Mouse (Mus musculus) right cerebral cortex, postnatal 10 days (tissue): Measurements from ENCODE around the gene Cmklr1.

ENCODE experiments used
- DNase-seq, 2 experiments: peaks; one replicate each; pipeline ENCODE4 v3.0.0; 2021; ENCODE audit warnings: low spot score in 2 of 2

The Cmklr1 gene

DNA sequence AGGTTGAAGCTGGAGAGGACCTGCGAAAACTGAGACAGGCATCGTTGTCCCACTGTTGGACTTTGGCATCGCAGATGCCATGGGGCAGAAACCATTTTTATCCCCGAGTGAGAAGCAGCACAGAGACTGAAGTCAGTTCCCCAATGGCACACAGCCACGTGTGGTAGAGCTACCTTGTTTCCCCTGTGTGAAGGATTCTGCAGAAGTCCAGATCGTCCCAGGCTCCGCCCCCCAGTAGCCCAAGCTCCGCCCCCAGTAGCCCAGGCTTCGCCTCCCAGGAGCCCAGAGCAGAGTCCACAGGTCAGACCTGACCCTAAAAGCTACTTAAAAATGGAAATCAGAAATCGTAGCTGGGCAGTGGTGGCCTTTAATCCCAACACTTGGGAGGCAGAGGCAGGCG lies 4.0 kb upstream of the Cmklr1 start:
- no peak for DNase-seq

DNA sequence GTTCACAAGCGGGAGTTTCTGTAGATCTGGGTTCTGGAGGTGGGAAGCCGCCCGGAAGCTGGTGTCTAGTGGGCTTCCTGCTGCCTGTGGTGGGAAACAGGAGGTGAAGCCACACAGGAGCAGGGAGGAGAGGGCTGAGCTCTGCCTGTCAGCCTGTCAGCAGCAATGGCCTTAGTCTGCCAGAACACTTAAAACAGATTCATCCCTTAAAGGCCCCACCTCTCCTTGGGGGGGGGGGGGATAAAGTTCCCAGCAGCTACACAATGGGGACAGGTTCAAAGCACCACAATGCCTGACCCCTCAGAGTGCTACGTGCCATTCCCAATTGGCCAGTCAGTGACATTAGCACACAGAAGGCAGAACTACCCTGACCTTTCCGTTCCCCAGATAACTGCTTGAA lies 2.0 kb upstream of the Cmklr1 start:
- DNase-seq, result no peak

DNA sequence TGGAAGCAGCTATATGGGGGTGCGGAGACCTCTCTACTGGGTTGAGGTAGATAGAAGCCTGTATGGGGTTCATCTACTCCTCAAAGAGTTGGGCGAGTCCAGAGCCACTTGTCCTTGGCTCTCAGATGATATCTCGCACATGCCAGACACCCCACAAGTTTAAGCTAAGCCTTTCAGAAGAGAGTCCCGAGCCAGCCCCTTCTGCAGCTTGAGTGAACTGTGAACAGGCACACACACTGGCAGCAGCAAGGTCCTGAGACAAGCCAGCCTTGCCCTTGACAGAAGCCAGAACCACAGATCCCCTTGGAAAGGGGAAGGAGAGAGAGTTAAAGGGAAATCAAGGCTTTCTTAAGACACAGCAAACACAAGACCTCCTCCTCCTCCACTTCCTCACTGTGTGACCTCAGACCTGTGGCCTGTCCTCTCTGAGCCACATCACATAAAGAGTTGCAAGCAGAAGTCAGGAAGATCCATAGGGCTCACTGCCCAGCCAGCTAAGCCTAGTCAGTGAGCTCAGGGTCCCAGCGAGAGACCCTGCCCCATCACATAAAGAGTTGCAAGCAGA lies 1.5 kb downstream of the Cmklr1 start:
- no peak for DNase-seq

DNA sequence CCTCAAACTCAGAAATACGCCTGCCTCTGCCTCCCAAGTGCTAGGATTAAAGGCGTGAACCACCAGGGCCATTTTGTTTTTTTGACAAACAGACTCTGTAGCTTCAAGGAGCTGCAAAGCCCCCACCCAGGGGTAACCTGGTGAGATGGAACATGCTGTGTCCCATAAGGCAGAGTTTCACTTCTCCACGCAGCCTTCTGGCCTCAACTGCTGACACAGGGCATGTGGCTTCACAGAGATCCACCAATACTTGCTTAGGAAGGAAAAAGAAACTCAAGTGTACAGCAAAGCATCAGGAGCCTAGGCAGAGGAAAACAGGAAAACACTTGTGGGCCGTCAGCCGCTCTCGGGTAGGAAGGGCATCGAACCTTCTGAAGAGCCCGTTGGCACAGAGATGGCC lies 3.1 kb downstream of the Cmklr1 start:
- DNase-seq, result peak in 1 of 2 experiments; percentile 61

DNA sequence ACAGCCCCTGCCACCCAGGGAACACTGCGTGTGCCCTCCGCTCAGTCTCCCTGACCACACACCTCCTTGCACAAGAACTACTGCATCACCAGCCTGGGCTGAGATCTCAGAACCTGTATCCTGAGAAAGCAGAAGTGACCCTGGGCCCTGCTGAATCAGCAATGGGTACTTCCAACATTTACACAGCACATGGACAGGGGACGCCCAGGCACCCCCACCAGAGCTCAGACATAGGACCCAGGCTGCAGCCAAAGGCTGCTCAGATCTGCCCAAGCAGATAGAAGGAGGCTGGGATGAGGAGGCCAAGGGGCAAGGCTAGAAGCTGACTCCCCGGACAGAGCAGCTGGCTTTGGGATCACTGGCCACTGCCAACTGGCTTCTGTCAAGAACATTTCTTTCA lies 5.7 kb downstream of the Cmklr1 start:
- DNase-seq, result peak; percentile 65 to 77

DNA sequence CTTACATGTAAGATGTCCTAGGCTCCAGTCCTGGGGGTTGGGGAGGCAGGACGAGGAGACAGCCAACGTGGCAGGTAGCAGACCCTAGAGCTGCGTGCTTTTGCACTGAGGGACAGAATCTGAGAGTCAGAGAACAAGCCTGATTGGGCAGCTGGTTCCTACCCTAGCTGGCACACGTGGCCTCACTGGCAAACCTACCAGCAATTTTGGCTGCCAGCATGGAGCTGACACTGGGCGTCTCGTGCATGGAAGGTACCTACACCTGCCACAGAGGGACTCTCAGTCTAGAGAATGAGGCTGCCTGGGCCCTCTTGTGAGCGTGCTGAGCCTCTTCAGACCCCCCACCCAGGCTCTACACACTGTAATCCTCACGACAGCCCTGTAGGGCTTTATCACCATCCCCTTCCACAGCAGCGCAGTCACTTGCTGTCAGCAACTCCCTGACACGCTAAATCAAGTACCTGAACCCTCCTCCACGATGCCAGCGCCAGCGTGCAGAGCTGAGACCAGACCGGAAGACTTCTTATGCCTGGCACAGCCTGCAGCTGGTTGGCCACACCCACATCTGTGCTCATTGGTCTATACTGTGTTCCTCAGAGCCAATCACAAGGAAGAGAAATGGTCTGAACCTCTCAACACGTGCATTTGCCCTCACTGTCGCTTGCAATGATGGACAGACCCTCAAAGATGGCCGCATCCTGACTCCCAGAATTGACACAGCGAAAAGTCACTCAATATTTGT lies 6.9 kb downstream of the Cmklr1 start:
- DNase-seq, result peak; percentile 77 to 88

DNA sequence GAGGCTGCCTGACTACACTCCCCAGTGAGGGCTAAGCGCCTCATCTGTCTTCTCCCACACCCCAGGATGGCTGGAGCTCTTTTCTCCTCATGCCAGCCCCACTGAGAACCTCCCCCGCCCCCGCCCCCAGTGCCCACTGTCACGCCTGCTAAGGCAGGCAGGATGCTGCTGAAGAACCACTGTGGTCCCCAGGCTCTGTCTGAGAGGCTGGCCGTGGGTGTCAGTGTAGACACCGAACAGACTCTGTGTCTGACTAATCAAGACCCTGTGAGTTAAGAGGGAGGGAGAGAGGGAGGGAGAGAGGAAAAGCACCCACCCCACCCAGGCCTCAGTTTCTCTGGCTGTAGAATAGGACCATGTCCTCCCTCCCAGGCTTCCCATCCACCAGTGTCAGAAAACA lies 9.2 kb downstream of the Cmklr1 start:
- no peak for DNase-seq

DNA sequence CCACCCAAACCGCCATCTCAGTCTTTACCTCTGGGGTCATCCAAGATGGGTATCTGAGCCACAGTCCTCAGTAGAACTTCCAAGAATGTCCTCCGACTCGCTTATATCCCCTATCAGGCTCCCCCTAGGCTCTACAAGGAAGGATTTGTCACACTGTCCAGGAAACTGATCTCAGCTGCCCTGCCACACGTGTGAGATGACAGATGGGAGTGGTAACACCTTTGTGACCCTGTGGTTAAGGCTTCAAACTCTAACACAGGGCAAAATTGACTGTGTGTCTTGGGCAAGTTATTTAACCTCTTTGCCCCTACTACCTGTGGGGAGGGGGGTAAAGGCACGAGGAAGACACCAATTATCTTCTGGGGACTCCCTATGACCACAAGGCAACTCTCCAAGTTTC lies 11.1 kb downstream of the Cmklr1 start:
- DNase-seq, result no peak

DNA sequence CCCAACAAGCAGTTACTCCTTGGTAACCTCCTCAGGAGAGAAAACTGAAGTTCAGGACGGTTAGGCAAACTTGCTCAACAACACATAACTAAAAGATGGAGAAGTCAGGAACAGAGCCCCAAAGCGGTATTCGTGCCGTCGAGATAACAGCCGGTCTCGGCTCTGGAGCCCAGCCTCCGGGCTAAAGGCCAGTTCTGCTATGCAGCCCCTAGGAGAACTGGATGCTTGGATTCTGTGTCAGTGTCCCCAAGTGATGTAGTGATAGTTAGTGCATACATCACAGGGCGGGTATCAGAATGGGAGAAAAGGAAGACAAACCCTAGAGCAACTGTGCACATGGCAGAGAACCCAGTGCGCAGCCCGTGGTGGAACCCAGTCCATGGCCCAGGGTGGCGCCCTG lies 12.2 kb downstream of the Cmklr1 start:
- no peak for DNase-seq

DNA sequence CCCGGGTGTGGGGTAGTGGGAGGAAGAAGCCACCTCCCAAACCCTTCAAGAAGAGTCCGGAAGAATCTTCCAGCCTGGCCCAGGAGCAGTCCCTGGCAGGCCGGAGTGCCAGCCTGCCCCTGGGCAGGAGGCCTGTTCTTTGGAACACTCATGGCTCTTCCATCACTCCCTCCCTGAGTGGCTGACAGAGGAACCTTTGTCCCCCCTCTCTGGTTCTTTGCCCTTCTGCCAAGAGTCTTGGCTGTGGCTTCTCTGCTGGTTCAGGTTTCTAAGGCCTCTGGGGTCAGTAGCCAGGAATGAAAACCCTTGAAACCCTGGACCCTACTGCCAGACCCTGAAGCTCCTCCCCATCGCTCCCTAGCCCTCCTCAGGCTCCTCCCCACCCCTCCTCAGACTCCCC lies 12.6 kb downstream of the Cmklr1 start:
- DNase-seq, result peak; percentile 68 to 75

DNA sequence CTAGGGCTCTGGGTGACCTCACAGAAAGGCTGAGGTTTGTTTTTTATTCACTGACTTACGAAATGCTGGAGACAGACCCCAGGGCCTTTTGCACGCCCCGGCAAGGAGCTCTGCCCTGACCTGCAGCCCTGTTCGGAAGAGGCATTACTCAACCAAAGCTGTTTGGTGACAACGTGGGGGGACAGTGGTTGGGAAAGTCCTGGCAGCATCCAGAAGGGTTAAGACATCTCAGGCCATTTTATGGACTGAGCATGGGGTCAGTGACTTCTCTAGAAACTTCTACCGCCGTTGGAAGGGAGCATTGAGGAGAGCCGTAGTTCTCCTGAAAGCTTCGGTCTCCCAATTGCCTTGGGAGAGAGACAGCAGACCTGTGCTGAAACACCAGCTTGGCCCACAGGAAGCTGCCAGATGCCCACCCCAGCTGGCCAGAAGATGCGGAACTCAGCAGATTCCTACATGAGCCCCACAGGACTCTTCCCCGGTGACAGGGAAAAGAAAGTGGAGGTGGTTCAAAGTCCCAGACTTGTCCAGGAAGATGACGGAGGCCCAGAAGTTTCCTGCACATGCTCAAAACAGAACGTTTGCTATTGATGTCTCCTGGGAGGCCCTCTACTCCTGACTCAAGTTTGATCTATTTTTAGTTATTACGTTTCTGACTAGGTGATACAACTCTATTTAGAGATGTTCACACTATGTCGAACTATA lies 14.2 kb downstream of the Cmklr1 start:
- DNase-seq, result no peak

DNA sequence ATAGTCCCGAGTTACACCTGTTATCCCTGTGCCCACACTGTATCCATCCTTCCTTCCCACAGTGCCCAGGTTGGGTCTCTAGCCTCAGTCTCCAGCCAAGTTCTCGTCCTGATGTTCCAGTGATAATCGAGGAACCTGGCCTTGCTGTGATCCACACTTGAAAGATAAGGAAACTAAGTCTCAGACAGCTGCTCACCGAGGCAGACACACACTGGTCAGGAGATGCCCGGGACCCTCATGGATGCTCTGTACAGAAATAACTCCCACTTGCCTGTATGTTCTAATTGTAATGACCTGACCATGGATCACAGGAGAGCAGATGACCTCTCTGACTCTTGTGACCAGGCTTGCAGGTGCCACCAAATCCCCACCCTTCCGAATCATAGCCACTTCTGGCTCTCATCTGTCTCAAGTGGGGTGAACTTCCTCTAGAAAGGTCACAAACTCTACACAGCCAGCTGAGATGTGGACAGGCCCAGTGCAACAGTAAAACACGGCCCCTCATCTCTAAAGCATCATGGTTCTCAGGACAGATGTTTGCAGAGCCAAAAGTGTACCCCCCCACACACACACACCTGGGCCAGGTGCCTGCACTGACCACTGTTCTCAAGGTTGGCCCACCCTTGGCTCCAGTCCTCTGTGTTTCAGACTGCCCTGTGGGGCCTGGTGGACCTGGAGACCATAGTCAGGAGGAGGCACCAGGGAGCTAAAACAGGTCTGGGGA lies 15.2 kb downstream of the Cmklr1 start:
- DNase-seq, result no peak

DNA sequence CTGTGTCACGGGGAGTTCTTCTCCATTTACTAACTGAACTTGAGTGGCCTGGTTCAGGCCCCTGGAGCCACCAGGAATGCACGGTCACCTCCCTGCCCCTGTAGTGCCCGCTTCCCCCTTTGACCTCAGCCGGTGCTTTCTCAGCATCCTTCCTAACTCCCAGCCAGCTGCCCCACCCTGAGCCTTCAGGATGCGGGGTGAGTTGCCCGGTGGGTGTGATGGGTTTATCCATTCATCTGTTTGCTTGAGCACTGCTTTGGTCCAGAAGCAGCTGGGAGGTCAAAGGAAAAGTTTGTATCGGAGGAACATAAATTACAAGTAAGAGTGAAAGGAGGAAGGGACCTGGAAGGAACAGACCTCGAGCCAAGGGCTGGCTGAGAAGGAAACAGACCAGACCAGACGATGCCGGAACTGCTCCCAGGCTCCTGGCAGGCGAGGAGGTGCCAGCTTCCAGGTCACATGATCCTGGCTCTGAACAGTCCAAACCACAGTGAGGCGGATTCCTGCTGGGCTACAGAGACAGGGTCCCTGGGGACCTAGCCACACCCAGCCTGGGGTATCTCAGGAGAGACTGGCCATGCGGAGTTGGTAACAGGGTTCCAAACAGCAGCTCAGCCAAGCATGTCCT lies 16.1 kb downstream of the Cmklr1 start:
- DNase-seq, result peak; percentile 81 to 83

DNA sequence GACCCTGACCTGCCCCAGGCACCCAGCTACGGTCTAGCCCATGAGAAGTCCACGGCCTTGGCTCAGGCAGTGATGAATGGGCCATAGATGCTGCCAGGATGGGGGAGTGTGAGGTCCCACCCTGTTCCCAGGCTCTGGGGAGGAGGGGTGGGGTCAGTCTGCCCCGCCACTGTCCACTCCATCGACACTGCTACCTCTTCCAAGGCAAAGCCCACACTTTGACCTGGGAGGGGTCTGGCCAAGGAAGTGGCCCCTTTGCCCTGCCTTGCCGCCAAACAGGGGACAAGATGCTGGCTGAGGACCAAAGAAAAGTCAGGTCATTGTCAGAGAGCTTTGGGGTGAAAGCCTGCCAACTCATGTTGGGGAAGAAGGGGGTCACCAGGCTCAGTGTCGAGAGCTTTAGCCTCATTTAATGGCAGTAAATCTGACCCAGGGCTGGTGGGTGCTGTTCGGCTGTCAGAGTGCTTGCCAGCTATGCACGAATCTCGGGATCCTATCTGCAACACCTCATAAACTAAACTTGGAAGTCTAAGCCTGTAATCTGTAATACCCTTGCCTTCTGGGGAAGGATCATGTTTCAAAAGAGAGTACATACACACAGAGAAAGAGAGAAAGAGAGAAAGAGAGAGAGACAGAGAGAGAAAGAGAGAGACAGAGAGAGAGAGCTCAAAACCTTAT lies 17.1 kb downstream of the Cmklr1 start:
- DNase-seq, result no peak

DNA sequence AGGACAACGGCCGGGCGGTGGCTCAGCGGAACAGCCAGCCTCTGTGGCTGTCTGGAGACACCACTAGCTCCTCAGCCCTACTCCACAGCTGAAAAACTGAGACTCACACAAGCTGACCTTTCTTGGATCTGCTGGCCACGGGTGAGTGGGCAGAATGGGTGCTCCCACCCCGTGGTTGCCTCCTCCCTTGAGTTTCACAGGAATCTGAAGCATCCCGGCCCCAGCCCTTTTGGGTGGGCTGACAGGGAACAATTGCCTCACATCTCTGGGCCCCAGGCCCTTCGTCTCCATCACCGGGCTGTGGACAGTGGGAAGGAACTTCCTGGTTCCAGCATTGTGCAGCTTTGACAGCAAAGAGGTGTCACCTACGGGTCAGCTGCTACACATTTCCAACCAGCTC lies 20.1 kb downstream of the Cmklr1 start:
- DNase-seq, result no peak

DNA sequence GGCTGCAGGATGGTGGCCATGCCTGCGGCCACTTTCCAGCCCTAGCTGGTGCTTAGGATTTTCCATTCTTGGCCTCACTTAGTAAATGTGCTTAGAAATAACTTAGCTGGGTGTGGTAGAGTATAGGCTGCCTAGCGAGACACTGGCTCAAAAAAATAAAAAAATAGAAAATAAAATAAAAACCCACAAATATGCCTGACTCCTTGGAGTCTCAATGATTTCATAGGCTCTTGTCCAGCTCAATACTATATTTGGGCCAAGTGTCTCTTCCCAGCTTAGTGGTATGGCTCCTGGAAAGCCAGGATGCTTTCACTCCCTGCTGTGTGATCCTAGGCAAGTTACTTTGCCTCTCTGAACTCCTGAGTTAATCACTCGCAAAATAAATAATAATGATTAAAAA lies 21.0 kb downstream of the Cmklr1 start:
- DNase-seq, result no peak

DNA sequence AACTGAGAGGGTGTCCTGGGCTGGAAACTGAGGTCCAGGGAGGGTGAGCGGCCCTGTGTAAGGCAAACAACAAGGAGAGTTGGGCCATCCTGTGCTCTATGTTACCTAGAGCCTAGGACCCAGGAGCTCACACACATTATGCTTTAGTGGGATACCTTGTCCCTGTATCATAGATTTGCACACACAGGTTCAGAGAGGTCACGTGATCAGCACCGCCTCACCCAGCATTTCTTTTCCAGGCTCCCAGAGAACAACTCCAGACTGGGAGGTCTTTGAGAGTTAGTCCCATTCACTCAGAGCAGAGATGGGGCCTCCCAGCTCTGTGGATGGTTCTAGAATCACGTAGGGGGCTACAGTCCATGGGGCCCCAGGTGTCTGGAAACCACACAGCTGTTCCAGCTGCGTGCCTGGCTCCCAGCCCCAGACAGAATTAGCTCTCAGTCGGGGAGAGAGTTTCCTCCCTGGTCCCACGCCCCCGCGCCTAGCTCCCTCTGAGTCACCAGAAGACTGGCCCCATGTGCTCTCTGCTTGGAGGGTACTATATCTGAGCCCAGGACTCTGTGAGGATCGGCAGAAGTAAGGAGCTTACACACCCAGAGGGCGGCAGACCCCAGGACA lies 22.3 kb downstream of the Cmklr1 start:
- no peak for DNase-seq

DNA sequence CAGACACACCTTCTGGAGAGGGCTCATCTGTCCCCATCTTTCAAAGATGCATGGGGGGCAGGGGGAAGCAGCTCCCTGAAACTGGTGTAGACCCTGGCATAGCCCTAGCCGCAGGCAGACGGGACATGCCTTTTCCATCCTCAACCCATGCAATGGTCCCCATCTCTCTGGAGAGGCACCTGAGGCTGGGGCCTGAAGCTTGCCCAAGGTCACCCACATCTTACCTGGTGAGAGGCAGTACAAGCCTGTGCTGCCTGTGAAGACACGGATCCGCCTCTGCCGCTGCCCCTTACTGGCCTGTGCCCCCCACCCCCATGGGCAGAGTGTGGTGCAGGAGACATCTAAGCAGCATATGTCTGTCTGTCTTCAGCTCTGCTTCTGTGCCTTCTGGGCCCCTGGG lies 23.2 kb downstream of the Cmklr1 start:
- DNase-seq, result no peak

DNA sequence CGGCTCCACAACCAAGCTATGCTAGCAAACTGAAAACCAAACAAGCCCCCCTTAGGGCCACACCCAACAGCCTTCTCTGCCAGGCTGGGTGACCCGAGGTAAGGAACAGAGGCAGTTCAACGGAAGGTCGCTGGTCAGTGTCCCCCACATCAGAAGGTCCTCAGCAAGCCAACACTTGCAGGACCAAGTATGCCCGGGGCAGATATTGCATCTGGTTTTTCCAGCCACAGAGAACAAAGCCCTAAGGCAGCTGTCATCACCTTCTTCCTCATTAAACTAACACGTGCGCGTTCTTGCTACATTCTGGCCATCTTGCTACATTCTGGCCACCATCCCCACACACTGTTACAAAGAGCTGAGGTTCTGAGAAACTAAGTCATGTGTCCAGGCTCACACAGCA lies 23.9 kb downstream of the Cmklr1 start:
- DNase-seq, result no peak

DNA sequence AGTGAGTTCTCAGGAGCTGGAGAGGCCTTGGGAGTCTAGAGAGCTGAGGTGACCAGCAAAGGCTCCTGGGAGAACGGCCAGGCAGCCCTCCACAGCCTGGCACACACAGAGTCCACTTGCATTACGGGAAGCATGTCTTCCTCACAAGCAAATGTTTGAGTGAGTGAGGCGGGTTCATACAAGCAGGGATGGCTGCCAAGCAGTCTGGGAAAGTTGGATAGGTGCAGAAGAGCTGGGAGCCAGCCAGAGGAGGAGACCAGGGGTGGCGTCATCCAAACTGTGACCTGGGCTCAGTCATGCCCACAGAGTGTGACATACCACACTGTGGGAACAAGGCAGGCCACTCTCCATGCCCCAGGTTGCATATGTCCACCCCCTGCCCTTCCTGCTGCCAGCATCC lies 25.2 kb downstream of the Cmklr1 start:
- DNase-seq, result no peak

DNA sequence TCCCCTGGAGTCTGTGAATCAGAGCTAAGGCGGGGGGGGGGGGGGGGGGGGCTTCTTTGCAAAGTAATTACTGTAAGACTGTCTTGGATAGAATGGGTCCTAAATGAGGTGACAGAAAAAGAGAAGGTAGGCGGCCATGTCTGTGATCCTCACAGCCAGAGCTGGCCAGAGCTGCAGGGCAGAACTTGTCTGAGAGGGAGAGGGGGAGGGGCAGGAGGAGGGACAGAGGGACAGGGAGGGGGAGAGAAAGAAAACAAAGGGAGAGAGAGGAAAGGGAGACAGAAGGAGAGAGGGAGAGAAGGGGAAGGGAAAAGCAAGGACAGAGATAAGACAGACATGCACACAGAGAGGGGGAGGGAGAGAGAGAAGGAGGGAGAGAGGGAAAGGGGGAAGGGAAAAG lies 27.2 kb downstream of the Cmklr1 start:
- DNase-seq, result no peak
